Mouse (Mus musculus) lung, embryonic 16.5 days (tissue): ENCODE measurements at regions not wholly inside any gene's neighbourhood (a gene's known extent, or its start where the extent isn't known, plus 50 kb on each side); places are given as distances from the start of the nearest gene placed in this dataset.

ENCODE experiments used
- ATAC-seq: fragments of 200-750 bp; cut with Nextera tagmentation; 2 replicates; pipeline ENCODE4 v1.8.0; 2017; ENCODE audit warnings: low read depth, mild to moderate bottlenecking, moderate library complexity
- H3K27ac ChIP-seq: fragments of 300-500 bp; sonication (generic); 2 replicates; pipeline ENCODE4 v1.5.1; 2014; ENCODE audit warnings: mild to moderate bottlenecking, control low read depth, low read length
- H3K27me3 ChIP-seq: fragments of 300-500 bp; sonication (generic); 2 replicates; pipeline ENCODE4 v1.6.1; 2014; ENCODE audit warnings: low read depth, low read length, mixed read lengths; ENCODE audit not compliant: control insufficient read depth, insufficient read depth
- H3K36me3 ChIP-seq: fragments of 300-500 bp; sonication (generic); 2 replicates; pipeline ENCODE4 v1.6.1; 2014; ENCODE audit warnings: low read length; ENCODE audit not compliant: control insufficient read depth, insufficient read depth
- H3K4me1 ChIP-seq: fragments of 300-500 bp; sonication (generic); replicated peaks from 2 replicates; pipeline ENCODE4 v1.6.1; 2014; ENCODE audit warnings: low read length, mixed read lengths; ENCODE audit not compliant: control insufficient read depth, insufficient read depth
- H3K4me2 ChIP-seq: fragments of 300-500 bp; sonication (generic); 2 replicates; pipeline ENCODE4 v1.6.1; 2014; ENCODE audit warnings: low read depth, low read length, control low read depth
- H3K4me3 ChIP-seq: fragments of 300-500 bp; sonication (generic); 2 replicates; pipeline ENCODE4 v1.5.1; 2014; ENCODE audit warnings: mild to moderate bottlenecking, low read length, control low read depth
- H3K9ac ChIP-seq: fragments of 300-500 bp; sonication (generic); 2 replicates; pipeline ENCODE4 v1.6.1; 2014; ENCODE audit warnings: low read length, control low read depth
- H3K9me3 ChIP-seq: fragments of 300-500 bp; sonication (generic); 2 replicates; pipeline ENCODE4 v1.6.1; 2016; ENCODE audit warnings: low read length; ENCODE audit not compliant: control insufficient read depth
- WGBS: fragments of 180-500 bp; shearing (Covaris S2); extraction: QIAGEN DNeasy Blood & Tissue Kit; methylation state at CpG from one replicate; pipeline ENCODE4 v1.1.7; 2014; 5-methylcytosine and 5-hydroxymethylcytosine counted together

- Histone ChIP-seq H3K9me3 (no peaks in the 10 kb centered on the region), H3K36me3 (no peaks in the 10 kb centered on the region), H3K4me1 (no peaks in the 10 kb centered on the region), H3K4me2 (no peak overlapping the region), H3K9ac (no peak overlapping the region), H3K27me3 (no peaks in the 10 kb centered on the region), H3K4me3 (no peak overlapping the region), H3K27ac (no peak overlapping the region)
- ATAC-seq, result no peak
- 74% methylated on average over 2 of the region's 2 CpGs for WGBS
Measured at GRCm38 (mm10) chr14:21932771-21933170, 56.6 kb downstream of the Zfp503 start.

GRCm38 (mm10) chr14:21931944-21932343 is 57.5 kb downstream of the Zfp503 start:
- Histone ChIP-seq H3K4me2 (no peak overlapping the region), H3K27ac (no peak overlapping the region), H3K36me3 (no peaks in the 10 kb centered on the region), H3K4me3 (no peak overlapping the region), H3K9ac (no peak overlapping the region), H3K9me3 (no peaks in the 10 kb centered on the region), H3K4me1 (no peaks in the 10 kb centered on the region), H3K27me3 (no peaks in the 10 kb centered on the region)
- WGBS, result 57% methylated on average over 7 of the region's 7 CpGs
- no peak for ATAC-seq

- WGBS, result 51% methylated on average over 5 of the region's 5 CpGs
Measured at GRCm38 (mm10) chr14:21929048-21929447, 60.4 kb downstream of the Zfp503 start.

GRCm38 (mm10) chr14:21916671-21917070 is 67.9 kb upstream of the Comtd1 start:
- no peaks in the 10 kb centered on the region for H3K27me3 ChIP-seq
- H3K9me3 ChIP-seq, result no peaks in the 10 kb centered on the region
- H3K4me1 ChIP-seq, result no peaks in the 10 kb centered on the region
- no peak overlapping the region for H3K27ac ChIP-seq
- WGBS, result 78% methylated on average over 3 of the region's 3 CpGs
- no peak overlapping the region for H3K9ac ChIP-seq
- no peak overlapping the region for H3K4me3 ChIP-seq
- H3K4me2 ChIP-seq, result no peak overlapping the region
- H3K36me3 ChIP-seq, result no peaks in the 10 kb centered on the region
- no peak for ATAC-seq

More at GRCm38 (mm10) chr14:21929048-21929447, 60.4 kb downstream of the Zfp503 start:
- H3K36me3 ChIP-seq, result no peaks in the 10 kb centered on the region
- no peak overlapping the region for H3K4me3 ChIP-seq
- H3K27me3 ChIP-seq, result no peaks in the 10 kb centered on the region
- no peaks in the 10 kb centered on the region for H3K9me3 ChIP-seq
- no peak overlapping the region for H3K27ac ChIP-seq
- no peaks in the 10 kb centered on the region for H3K4me1 ChIP-seq
- H3K9ac ChIP-seq, result no peak overlapping the region
- no peak overlapping the region for H3K4me2 ChIP-seq
- ATAC-seq, result no peak

- H3K4me2 ChIP-seq, result peak overlapping the region; percentile 47
- H3K27ac ChIP-seq, result peak overlapping the region; percentile 92
- H3K4me3 ChIP-seq, result 0 out of 2 replicates have a peak overlapping the region, but pooled peaks have one; percentile 1
- H3K27me3 ChIP-seq, result no peaks in the 10 kb centered on the region; the same call in 1 of the 2 replicates
- 10% methylated on average over 18 of the region's 18 CpGs for WGBS
- H3K36me3 ChIP-seq, result no peaks in the 10 kb centered on the region
- peak; percentile 72 for ATAC-seq
- H3K9ac ChIP-seq, result no peak overlapping the region; the same call in 1 of the 2 replicates
- peaks cover 28% of the 10 kb centered on the region for H3K4me1 ChIP-seq
- no peaks in the 10 kb centered on the region for H3K9me3 ChIP-seq
Measured at GRCm38 (mm10) chr14:21904498-21905395, 56.0 kb upstream of the Comtd1 start.

GRCm38 (mm10) chr14:21903562-21904497 is 55.1 kb upstream of the Comtd1 start:
- Histone ChIP-seq H3K27ac (peak overlapping the region; percentile 92), H3K9me3 (no peaks in the 10 kb centered on the region), H3K9ac (peak overlapping the region; percentile 29; the same call in 1 of the 2 replicates), H3K4me1 (peaks cover 28% of the 10 kb centered on the region), H3K4me3 (peak overlapping the region; percentile 1; the same call in 1 of the 2 replicates), H3K4me2 (peak overlapping the region; percentile 47), H3K27me3 (no peaks in the 10 kb centered on the region; the same call in 1 of the 2 replicates), H3K36me3 (no peaks in the 10 kb centered on the region)
- 2% methylated on average over 23 of the region's 23 CpGs for WGBS
- ATAC-seq, result peak; percentile 95

GRCm38 (mm10) chr14:21902856-21903255 is 54.1 kb upstream of the Comtd1 start:
- peaks cover 28% of the 10 kb centered on the region for H3K4me1 ChIP-seq
- ATAC-seq, result no peak
- H3K27ac ChIP-seq, result peak overlapping the region; percentile 79; the same call in 1 of the 2 replicates
- H3K4me2 ChIP-seq, result no peak overlapping the region
- no peaks in the 10 kb centered on the region for H3K36me3 ChIP-seq
- no peak overlapping the region for H3K9ac ChIP-seq
- H3K9me3 ChIP-seq, result no peaks in the 10 kb centered on the region
- no peaks in the 10 kb centered on the region; the same call in 1 of the 2 replicates for H3K27me3 ChIP-seq
- H3K4me3 ChIP-seq, result no peak overlapping the region
- 56% methylated on average over 1 of the region's 1 CpGs for WGBS

- Histone ChIP-seq H3K36me3 (no peaks in the 10 kb centered on the region), H3K4me1 (peaks cover 28% of the 10 kb centered on the region), H3K4me2 (no peak overlapping the region), H3K27ac (no peak overlapping the region), H3K9ac (no peak overlapping the region), H3K9me3 (no peaks in the 10 kb centered on the region), H3K27me3 (no peaks in the 10 kb centered on the region; the same call in 1 of the 2 replicates), H3K4me3 (no peak overlapping the region)
- 89% methylated on average over 3 of the region's 3 CpGs for WGBS
- ATAC-seq, result no peak
Measured at GRCm38 (mm10) chr14:21902456-21902855, 53.7 kb upstream of the Comtd1 start.

- no peaks in the 10 kb centered on the region for H3K36me3 ChIP-seq
- no peak overlapping the region for H3K9ac ChIP-seq
- no peak overlapping the region for H3K4me2 ChIP-seq
- WGBS, result 54% methylated on average over 2 of the region's 2 CpGs
- no peak for ATAC-seq
- no peak overlapping the region for H3K27ac ChIP-seq
- no peak overlapping the region for H3K4me3 ChIP-seq
- H3K27me3 ChIP-seq, result no peaks in the 10 kb centered on the region; the same call in 1 of the 2 replicates
- peaks cover 28% of the 10 kb centered on the region for H3K4me1 ChIP-seq
- no peaks in the 10 kb centered on the region for H3K9me3 ChIP-seq
Measured at GRCm38 (mm10) chr14:21900951-21901350, 52.2 kb upstream of the Comtd1 start.
